11 mouse cellular contexts compared by ENCODE assay signal in the genomic region with DNA sequence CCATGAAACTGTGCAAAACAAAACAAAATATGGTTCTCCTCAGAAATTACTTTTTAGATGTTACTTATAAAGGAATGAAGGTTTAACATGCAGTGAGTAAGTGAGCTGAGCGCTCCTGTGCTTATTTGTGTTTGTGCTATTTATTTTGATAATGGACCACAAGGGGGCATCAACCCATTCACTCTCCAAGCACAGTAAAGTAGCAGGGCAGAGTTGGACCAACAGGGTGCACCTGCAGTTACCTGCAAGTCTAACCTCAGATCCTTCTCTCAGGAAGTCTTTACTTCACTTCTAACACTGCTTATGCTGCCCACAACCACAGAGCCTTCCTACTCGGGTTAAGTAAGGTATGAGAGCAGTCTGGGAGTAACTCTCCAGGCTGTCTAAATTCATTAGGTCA. TPM values are rescaled to one million over a fixed set of nuclear protein-coding genes. Genes with fewer than 3 reads are reported as not detected.
A peak's percentile ranks its signal among the peaks of the same experiment; 100 is the strongest.
DNase-seq lines count a peak whose midpoint lies in the region; ATAC-seq and TF ChIP-seq lines count a peak whose summit lies in the region.
"Had no signal": no experiment of that assay in that cellular context is flagged by ENCODE, and none has a peak within 500 bp of the region (broad histone marks: within the 10 kb centered on the region; RNA-seq: fewer than 3 reads in every experiment).

No protein-coding gene starts in this region.

- H3K27me3 ChIP-seq in kidney, adult 2 months (replicated peaks; ENCODE audit: control insufficient read depth, insufficient read depth, low read length), result no peaks in the 10 kb centered on the region
- no peaks in the 10 kb centered on the region for H3K27me3 ChIP-seq in kidney, embryonic 15.5 days
- H3K27me3 ChIP-seq in MEL (ENCODE audit: control insufficient read depth in 1 of 2, insufficient read depth in 2 of 2, low read length in 2 of 2), result no peaks in the 10 kb centered on the region
- H3K27me3 ChIP-seq in forebrain, embryonic 11.5 days (ENCODE audit: control insufficient read depth, insufficient read depth, low read length), result no peaks in the 10 kb centered on the region
- H3K27me3 ChIP-seq in forebrain, embryonic 15.5 days, result no peaks in the 10 kb centered on the region
- H3K27me3 ChIP-seq: liver, embryonic 15.5 days had no signal

- peak; percentile 10 for TF ChIP-seq RAD21 in MEL (IDR thresholded peaks at IDR 0.05; ENCODE audit: low read depth, low read length)

- WGBS in kidney, adult 2 months, result 38% methylated on average over 2 of the region's 2 CpGs
- 59% methylated on average over 2 of the region's 2 CpGs for WGBS in kidney, embryonic 15.5 days
- 56% methylated on average over 2 of the region's 2 CpGs for WGBS in forebrain, embryonic 11.5 days
- WGBS in forebrain, embryonic 15.5 days, result 44% methylated on average over 2 of the region's 2 CpGs

- DNase-seq in kidney, adult 2 months, result peak; percentile 53
- DNase-seq in B cell, adult 2 months, result peak; percentile 22 to 33
- peak; percentile 38 for DNase-seq in MEL (ENCODE audit: low read depth, low spot score)
- peak; percentile 15 for DNase-seq in retina, adult 2 months (ENCODE audit: low read depth, low spot score)
- DNase-seq in left cerebral cortex, adult 18-20 months (ENCODE audit: low spot score in 2 of 2), result no peak
- no peak for DNase-seq in forebrain, embryonic 11.5 days (ENCODE audit: low spot score)
- DNase-seq: adrenal gland, postnatal 36 days; heart, postnatal 36 days had no signal

- no peak overlapping the region for H3K4me3 ChIP-seq in kidney, adult 2 months (ENCODE audit: insufficient read depth, low read depth, low read length)
- H3K4me3 ChIP-seq in kidney, embryonic 15.5 days (replicated peaks), result no peak overlapping the region
- no peak overlapping the region for H3K4me3 ChIP-seq in MEL (ENCODE audit: control insufficient read depth in 1 of 2, insufficient read depth in 1 of 2, low read depth in 2 of 2, low read length in 2 of 2)
- H3K4me3 ChIP-seq in forebrain, embryonic 11.5 days (ENCODE audit: low read depth, low read length), result no peak overlapping the region
- H3K4me3 ChIP-seq in forebrain, embryonic 15.5 days, result no peak overlapping the region
- H3K4me3 ChIP-seq: liver, embryonic 15.5 days had no signal

- H3K79me2 ChIP-seq in MEL (ENCODE audit: control insufficient read depth, insufficient read depth, low read length, poor library complexity), result peaks cover 29% of the 10 kb centered on the region

- TF ChIP-seq CTCF in kidney, adult 2 months (conservative IDR thresholded peaks at IDR 0.05; ENCODE audit: insufficient read depth, insufficient read length, low read depth, low read length), result peak; percentile 49
- TF ChIP-seq CTCF in MEL (IDR thresholded peaks at IDR 0.05 in 2 of 3, conservative IDR thresholded peaks at IDR 0.05 in 1 of 3; ENCODE audit: control insufficient read depth in 1 of 3, insufficient read depth in 1 of 3, low read depth in 2 of 3, low read length in 3 of 3, poor library complexity in 1 of 3, severe bottlenecking in 1 of 3), result peak in 2 of 3 experiments; percentile 8 to 50; a peak in 2 of 6 replicates

- no peak for ATAC-seq in kidney, embryonic 15.5 days (replicated peaks; ENCODE audit: low FRiP score)
- no peak for ATAC-seq in forebrain, embryonic 11.5 days (replicated peaks; ENCODE audit: low FRiP score)
- no peak for ATAC-seq in forebrain, embryonic 15.5 days (replicated peaks)

- no peak overlapping the region for H3K9ac ChIP-seq in kidney, embryonic 15.5 days
- H3K9ac ChIP-seq in MEL (ENCODE audit: control insufficient read depth, low read depth, low read length, poor library complexity, severe bottlenecking), result no peak overlapping the region
- H3K9ac ChIP-seq in forebrain, embryonic 11.5 days (ENCODE audit: low read length), result no peak overlapping the region
- H3K9ac ChIP-seq in forebrain, embryonic 15.5 days (replicated peaks), result no peak overlapping the region
- H3K9ac ChIP-seq: liver, embryonic 15.5 days had no signal

- no peaks in the 10 kb centered on the region for H3K9me3 ChIP-seq in kidney, embryonic 15.5 days (replicated peaks)
- H3K9me3 ChIP-seq in MEL (replicated peaks; ENCODE audit: insufficient read depth, low read length), result no peaks in the 10 kb centered on the region
- H3K9me3 ChIP-seq in forebrain, embryonic 11.5 days (ENCODE audit: control insufficient read depth, low read length), result no peaks in the 10 kb centered on the region
- no peaks in the 10 kb centered on the region for H3K9me3 ChIP-seq in forebrain, embryonic 15.5 days
- H3K9me3 ChIP-seq: liver, embryonic 15.5 days had no signal

- no peak for TF ChIP-seq POLR2A in kidney, adult 2 months (IDR thresholded peaks at IDR 0.05; ENCODE audit: low read depth, low read length)
- no peak for TF ChIP-seq POLR2A in MEL (IDR thresholded peaks at IDR 0.05; ENCODE audit: control insufficient read depth in 1 of 2, insufficient read depth in 1 of 2, low read depth in 1 of 2, low read length in 2 of 2, poor library complexity in 1 of 2)

- no peak for TF ChIP-seq EP300 in MEL (IDR thresholded peaks at IDR 0.05; ENCODE audit: low read depth in 1 of 2, low read length in 2 of 2)

- no peak overlapping the region for H3K4me2 ChIP-seq in kidney, embryonic 15.5 days
- no peak overlapping the region for H3K4me2 ChIP-seq in forebrain, embryonic 11.5 days (ENCODE audit: low read depth, low read length, severe bottlenecking)
- no peak overlapping the region for H3K4me2 ChIP-seq in forebrain, embryonic 15.5 days (replicated peaks)
- H3K4me2 ChIP-seq: liver, embryonic 15.5 days had no signal

- no peak overlapping the region for H3K27ac ChIP-seq in kidney, adult 2 months (ENCODE audit: insufficient read depth, low read depth, low read length)
- H3K27ac ChIP-seq in kidney, embryonic 15.5 days, result no peak overlapping the region
- H3K27ac ChIP-seq in MEL (ENCODE audit: control insufficient read depth, low read depth, low read length), result no peak overlapping the region
- H3K27ac ChIP-seq in forebrain, embryonic 11.5 days (ENCODE audit: low read depth, low read length), result no peak overlapping the region
- H3K27ac ChIP-seq in forebrain, embryonic 15.5 days (replicated peaks), result no peak overlapping the region
- H3K27ac ChIP-seq: liver, embryonic 15.5 days had no signal

- no peaks in the 10 kb centered on the region for H3K36me3 ChIP-seq in kidney, adult 2 months (ENCODE audit: control insufficient read depth, insufficient read depth, low read length)
- H3K36me3 ChIP-seq in kidney, embryonic 15.5 days, result no peaks in the 10 kb centered on the region
- H3K36me3 ChIP-seq in MEL (ENCODE audit: control insufficient read depth in 1 of 2, insufficient read depth in 2 of 2, low read length in 2 of 2), result peaks cover 0 to 3% of the 10 kb centered on the region in 2 experiments; a peak in 1 of 4 replicates
- no peaks in the 10 kb centered on the region for H3K36me3 ChIP-seq in forebrain, embryonic 11.5 days (ENCODE audit: control insufficient read depth, insufficient read depth, low read length)
- H3K36me3 ChIP-seq in forebrain, embryonic 15.5 days, result no peaks in the 10 kb centered on the region
- H3K36me3 ChIP-seq: liver, embryonic 15.5 days had no signal

- peaks cover 14% of the 10 kb centered on the region for H3K4me1 ChIP-seq in kidney, adult 2 months (ENCODE audit: control insufficient read depth, insufficient read depth, low read length)
- no peaks in the 10 kb centered on the region for H3K4me1 ChIP-seq in kidney, embryonic 15.5 days
- H3K4me1 ChIP-seq in MEL (ENCODE audit: control insufficient read depth in 1 of 2, insufficient read depth in 2 of 2, low read length in 2 of 2), result no peaks in the 10 kb centered on the region
- H3K4me1 ChIP-seq in forebrain, embryonic 11.5 days (replicated peaks; ENCODE audit: control insufficient read depth, insufficient read depth, low read length), result no peaks in the 10 kb centered on the region
- H3K4me1 ChIP-seq in forebrain, embryonic 15.5 days, result no peaks in the 10 kb centered on the region
- H3K4me1 ChIP-seq: liver, embryonic 15.5 days had no signal

TF ChIP-seq in MEL, 35 proteins besides CTCF, POLR2A, EP300 and RAD21:
- TF ChIP-seq SMC3 (IDR thresholded peaks at IDR 0.05; ENCODE audit: low read depth, low read length) (peak; percentile 37; the same call in 1 of the 2 replicates), UBTF (IDR thresholded peaks at IDR 0.05; ENCODE audit: borderline replicate concordance, insufficient read depth, low read depth, low read length) (no peak)

RNA-seq across cellular contexts. Expression of a gene that starts 23.7 kb away (rescaled TPM):
- polyA plus RNA-seq in kidney, adult 2 months (2012; rRNA removed), result 6.1 and 7.1 TPM in 2 replicates
- 50.5 and 52.2 TPM in 2 replicates for polyA plus RNA-seq in kidney, embryonic 15.5 days (2015; fragmentation: Nextera tagmentation; extraction: Ambion mirVana)
- total RNA-seq in MEL (2012; rRNA removed), result 28.4 and 29.2 TPM in 2 replicates
- 10 to 100 TPM in 1 of 2 experiments, not detected in 1; 36.0 TPM for polyA plus RNA-seq in MEL (2012; ENCODE audit: insufficient read depth in 1 of 2, insufficient read length in 2 of 2, low read depth in 1 of 2, low replicate concordance in 2 of 2, missing spikeins in 1 of 2)
- total RNA-seq in left cerebral cortex, adult 18-20 months (2021), result 10 to 100 TPM; 50.5 to 51.0 TPM
- polyA plus RNA-seq in forebrain, embryonic 11.5 days (2014; fragmentation: Nextera tagmentation; extraction: Ambion mirVana), result 50.5 and 51.4 TPM in 2 replicates
- polyA plus RNA-seq in forebrain, embryonic 15.5 days (2015; fragmentation: Nextera tagmentation; extraction: Ambion mirVana), result 38.6 and 40.3 TPM in 2 replicates

Comparison
In these comparisons a context has a peak if more than half of its experiments do, and no peak if none do; other contexts are left out.
1. DNase-seq: peak in kidney, adult 2 months (single experiment), B cell, adult 2 months (2 of 2), MEL (single experiment) and retina, adult 2 months (single experiment); none in left cerebral cortex, adult 18-20 months (0 of 2) and forebrain, embryonic 11.5 days (single experiment).